Mouse (Mus musculus) midbrain, embryonic 11.5 days (tissue): ENCODE results near the gene Scamp1. TPM values are rescaled to one million over a fixed set of nuclear protein-coding genes. Genes with fewer than 3 reads are reported as not detected.

ENCODE experiments used
- ATAC-seq: fragments of 200-750 bp; cut with Nextera tagmentation; 2 replicates; pipeline ENCODE4 v1.8.0; 2017; ENCODE audit warnings: moderate TSS enrichment, moderate library complexity; ENCODE audit not compliant: low FRiP score
- DNase-seq: peaks from one replicate; pipeline ENCODE4 v3.0.0; 2015; ENCODE audit warnings: low spot score; ENCODE audit errors: missing footprints
- H3K27ac ChIP-seq: fragments of 300-500 bp; sonication (generic); 2 replicates; pipeline ENCODE4 v1.5.1; 2014; ENCODE audit warnings: low read depth, low read length
- H3K27me3 ChIP-seq: fragments of 300-500 bp; sonication (generic); 2 replicates; pipeline ENCODE4 v1.6.1; 2014; ENCODE audit warnings: mild to moderate bottlenecking, low read length, moderate library complexity, mixed read lengths; ENCODE audit not compliant: control insufficient read depth, insufficient read depth
- H3K36me3 ChIP-seq: fragments of 300-500 bp; sonication (generic); 2 replicates; pipeline ENCODE4 v1.6.1; 2014; ENCODE audit warnings: mild to moderate bottlenecking, low read length, moderate library complexity, mixed read lengths; ENCODE audit not compliant: control insufficient read depth, insufficient read depth
- H3K4me1 ChIP-seq: fragments of 300-500 bp; sonication (generic); 2 replicates; pipeline ENCODE4 v1.6.1; 2014; ENCODE audit warnings: low read length; ENCODE audit not compliant: control insufficient read depth, insufficient read depth
- H3K4me2 ChIP-seq: fragments of 300-500 bp; sonication (generic); 2 replicates; pipeline ENCODE4 v1.6.1; 2014; ENCODE audit warnings: mild to moderate bottlenecking, moderate library complexity
- H3K4me3 ChIP-seq: fragments of 300-500 bp; sonication (generic); 2 replicates; pipeline ENCODE4 v1.5.1; 2014; ENCODE audit warnings: low read depth, low read length
- H3K9ac ChIP-seq: fragments of 300-500 bp; sonication (generic); 2 replicates; pipeline ENCODE4 v1.6.1; 2014; ENCODE audit warnings: low read length
- H3K9me3 ChIP-seq: fragments of 300-500 bp; sonication (generic); 2 replicates; pipeline ENCODE4 v1.6.1; 2016; ENCODE audit warnings: low read length; ENCODE audit not compliant: control insufficient read depth
- WGBS: fragments of 180-500 bp; shearing (Covaris S2); extraction: QIAGEN DNeasy Blood & Tissue Kit; methylation state at CpG from one replicate; pipeline ENCODE4 v1.1.7; 2014; 5-methylcytosine and 5-hydroxymethylcytosine counted together
- polyA plus RNA-seq: library from polyadenylated mRNA; unstranded; fragments of >200 nt; fragmentation: Nextera tagmentation; extraction: Ambion mirVana; gene quantifications from 2 replicates; pipeline ENCODE4 v1.2.1, GENCODE M21; 2014

The Scamp1 gene
- polyA plus RNA-seq, 1 experiment from 2014 or later = 34.2 TPM

DNA sequence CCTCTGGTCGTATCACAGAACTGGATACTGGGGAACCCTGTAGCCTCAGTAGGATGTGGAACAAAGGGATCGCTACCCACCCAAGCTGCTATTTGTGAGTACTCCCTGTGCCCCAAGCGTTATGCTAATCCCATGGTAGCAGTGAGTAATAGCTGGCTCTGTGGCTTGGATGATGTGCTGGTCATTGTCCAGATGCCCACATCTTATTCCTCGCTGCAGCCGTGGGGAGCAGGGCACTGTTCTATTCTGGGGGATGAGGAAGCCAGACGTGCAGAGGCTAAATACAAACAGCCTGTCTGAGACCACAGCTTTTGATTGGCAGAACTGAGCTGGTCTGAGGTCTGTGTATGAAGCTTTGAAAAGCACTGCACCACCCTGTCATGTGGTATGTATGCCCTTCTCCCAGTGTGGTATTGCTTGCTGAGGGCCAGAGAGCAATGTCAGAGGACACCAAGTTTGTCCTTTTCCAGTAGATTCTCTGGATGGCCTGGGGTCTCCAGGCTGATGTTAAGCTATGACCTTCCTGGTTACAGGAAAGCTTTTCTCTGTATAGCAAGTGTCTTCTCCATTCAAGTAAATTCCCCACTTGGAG is 116.2 kb downstream of the Scamp1 start:
- Histone ChIP-seq H3K9me3 (no peaks in the 10 kb centered on the region), H3K4me1 (peaks cover 4% of the 10 kb centered on the region; the same call in 1 of the 2 replicates), H3K27me3 (peaks cover 4% of the 10 kb centered on the region), H3K4me2 (no peak overlapping the region), H3K27ac (no peak overlapping the region), H3K9ac (no peak overlapping the region), H3K36me3 (no peaks in the 10 kb centered on the region), H3K4me3 (no peak overlapping the region)
- ATAC-seq (no peak), DNase-seq (peak; percentile 79)
- WGBS = 56% methylated on average over 6 of the region's 6 CpGs

GRCm38 (mm10) chr13:94168319-94168718 is 117.3 kb downstream of the Scamp1 start:
- ATAC-seq (no peak), DNase-seq (no peak)
- Histone ChIP-seq H3K27me3 (peaks cover 4% of the 10 kb centered on the region), H3K27ac (no peak overlapping the region), H3K4me1 (0 out of 2 replicates have a peak, but pooled peaks cover 2% of the 10 kb centered on the region), H3K4me3 (no peak overlapping the region), H3K9me3 (no peaks in the 10 kb centered on the region), H3K36me3 (no peaks in the 10 kb centered on the region), H3K9ac (no peak overlapping the region), H3K4me2 (no peak overlapping the region)
- WGBS = 81% methylated on average over 5 of the region's 5 CpGs

DNA sequence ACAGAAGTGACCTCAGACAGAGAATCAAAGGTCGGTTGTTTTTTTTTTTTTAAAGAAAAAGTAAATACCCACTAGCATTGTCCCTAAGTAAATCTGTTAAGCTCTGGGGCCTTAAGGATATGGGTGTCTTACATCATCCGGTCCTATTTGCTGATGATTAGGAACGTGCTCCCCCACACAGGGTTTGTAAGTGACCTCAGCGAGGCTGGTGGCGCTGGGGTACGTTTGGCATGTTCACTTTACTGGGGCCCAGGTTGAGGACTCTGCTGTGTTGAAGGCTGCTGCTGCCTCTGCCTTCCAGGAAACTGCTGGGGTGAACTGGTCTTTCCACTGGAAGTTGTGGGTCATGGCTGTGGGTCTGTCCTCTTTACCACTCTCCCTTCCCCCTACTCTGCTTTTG is 121.2 kb downstream of the Scamp1 start:
- Histone ChIP-seq H3K4me3 (no peak overlapping the region), H3K4me1 (no peaks in the 10 kb centered on the region), H3K36me3 (no peaks in the 10 kb centered on the region), H3K9me3 (no peaks in the 10 kb centered on the region), H3K27ac (no peak overlapping the region), H3K4me2 (no peak overlapping the region), H3K27me3 (no peaks in the 10 kb centered on the region; the same call in 1 of the 2 replicates), H3K9ac (no peak overlapping the region)
- no peak for ATAC-seq
- no peak for DNase-seq
- 80% methylated on average over 6 of the region's 6 CpGs for WGBS

- H3K9me3 ChIP-seq = no peaks in the 10 kb centered on the region
- H3K9ac ChIP-seq = no peak overlapping the region
- 85% methylated on average over 7 of the region's 7 CpGs for WGBS
- no peak overlapping the region for H3K27ac ChIP-seq
- H3K4me1 ChIP-seq = peaks cover 6% of the 10 kb centered on the region; the same call in 1 of the 2 replicates
- H3K36me3 ChIP-seq = no peaks in the 10 kb centered on the region
- no peak overlapping the region for H3K4me2 ChIP-seq
- no peak overlapping the region for H3K4me3 ChIP-seq
- ATAC-seq (no peak), DNase-seq (no peak)
- H3K27me3 ChIP-seq = no peaks in the 10 kb centered on the region
Measured at GRCm38 (mm10) chr13:94159478-94160220, 126.0 kb downstream of the Scamp1 start.

GRCm38 (mm10) chr13:94158864-94159477 is 126.7 kb downstream of the Scamp1 start:
- Histone ChIP-seq H3K9ac (no peak overlapping the region), H3K4me1 (peaks cover 6% of the 10 kb centered on the region; the same call in 1 of the 2 replicates), H3K36me3 (no peaks in the 10 kb centered on the region), H3K4me2 (no peak overlapping the region), H3K27ac (no peak overlapping the region), H3K27me3 (no peaks in the 10 kb centered on the region), H3K4me3 (no peak overlapping the region), H3K9me3 (no peaks in the 10 kb centered on the region)
- no peak for DNase-seq
- 45% methylated on average over 6 of the region's 6 CpGs for WGBS
- no peak for ATAC-seq

GRCm38 (mm10) chr13:94155657-94156429 is 129.8 kb downstream of the Scamp1 start:
- Histone ChIP-seq H3K27me3 (no peaks in the 10 kb centered on the region), H3K4me1 (peaks cover 9% of the 10 kb centered on the region; the same call in 1 of the 2 replicates), H3K27ac (no peak overlapping the region), H3K9me3 (no peaks in the 10 kb centered on the region), H3K4me2 (no peak overlapping the region), H3K4me3 (no peak overlapping the region), H3K36me3 (no peaks in the 10 kb centered on the region), H3K9ac (no peak overlapping the region)
- DNase-seq = no peak
- no peak for ATAC-seq
- WGBS = 48% methylated on average over 9 of the region's 9 CpGs

DNA sequence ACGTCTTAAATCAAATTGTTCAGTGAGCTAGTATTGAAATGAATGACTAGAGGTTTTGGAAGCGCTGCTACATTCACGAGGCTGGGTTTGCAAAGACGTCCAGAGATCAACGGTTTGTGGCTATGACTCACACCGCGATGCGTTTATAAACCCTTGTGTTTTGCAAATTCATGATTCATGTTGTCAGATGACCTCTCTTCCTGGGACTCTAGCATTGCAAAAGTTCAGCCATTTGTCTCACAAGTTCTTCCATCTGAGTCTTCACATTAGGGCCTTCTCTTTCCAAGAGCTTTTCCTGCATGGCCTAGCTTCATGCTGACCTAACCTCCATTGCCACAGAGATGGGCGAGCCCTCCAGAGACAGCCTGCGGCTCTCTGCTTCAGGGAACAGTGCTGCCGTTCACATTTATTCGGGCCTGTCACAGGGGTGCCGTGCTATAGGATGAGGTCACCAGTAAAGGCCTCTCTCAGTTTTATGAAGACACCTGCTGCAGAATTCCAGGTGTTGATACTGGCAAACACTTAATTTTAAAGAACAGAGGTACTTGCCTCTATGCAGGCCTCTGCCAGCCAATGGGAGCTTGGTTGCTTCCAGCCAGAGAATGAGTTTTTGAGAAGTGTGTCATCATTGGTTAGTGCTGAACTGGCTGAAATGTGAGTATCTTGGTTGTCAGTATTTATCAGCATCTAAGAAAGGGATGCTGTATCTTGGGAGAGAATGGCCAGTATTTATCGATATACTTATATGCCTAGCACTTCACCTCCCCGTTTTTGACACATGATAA is 131.0 kb downstream of the Scamp1 start:
- H3K9me3 ChIP-seq = no peaks in the 10 kb centered on the region
- no peaks in the 10 kb centered on the region for H3K27me3 ChIP-seq
- H3K36me3 ChIP-seq = no peaks in the 10 kb centered on the region
- no peak overlapping the region for H3K27ac ChIP-seq
- no peak overlapping the region for H3K4me2 ChIP-seq
- no peak overlapping the region for H3K4me3 ChIP-seq
- 89% methylated on average over 15 of the region's 15 CpGs for WGBS
- DNase-seq (no peak), ATAC-seq (no peak)
- no peak overlapping the region for H3K9ac ChIP-seq
- H3K4me1 ChIP-seq = peaks cover 9% of the 10 kb centered on the region; the same call in 1 of the 2 replicates

- WGBS = 88% methylated on average over 6 of the region's 6 CpGs
- Histone ChIP-seq H3K4me2 (no peak overlapping the region), H3K4me3 (no peak overlapping the region), H3K9ac (no peak overlapping the region), H3K9me3 (no peaks in the 10 kb centered on the region), H3K4me1 (peaks cover 7% of the 10 kb centered on the region; the same call in 1 of the 2 replicates), H3K27me3 (no peaks in the 10 kb centered on the region), H3K27ac (no peak overlapping the region), H3K36me3 (no peaks in the 10 kb centered on the region)
- DNase-seq (no peak), ATAC-seq (no peak)
Measured at GRCm38 (mm10) chr13:94153658-94154057, 132.0 kb downstream of the Scamp1 start.
